Mouse (Mus musculus) heart, embryonic 15.5 days (tissue): ENCODE results near the gene Mark2. TPM values are rescaled to one million over a fixed set of nuclear protein-coding genes. Genes with fewer than 3 reads are reported as not detected.

ENCODE experiments used
- ATAC-seq: fragments of 200-750 bp; cut with Nextera tagmentation; replicated peaks from 2 replicates; pipeline ENCODE4 v1.8.0; 2017; ENCODE audit warnings: low read depth, moderate TSS enrichment; ENCODE audit not compliant: insufficient number of reproducible peaks, insufficient read depth, low FRiP score
- H3K27ac ChIP-seq: fragments of 300-500 bp; sonication (generic); 2 replicates; pipeline ENCODE4 v1.5.1; 2015; ENCODE audit warnings: mild to moderate bottlenecking, inconsistent platforms
- H3K27me3 ChIP-seq: fragments of 300-500 bp; sonication (generic); 2 replicates; pipeline ENCODE4 v1.6.1; 2015; ENCODE audit warnings: inconsistent platforms
- H3K36me3 ChIP-seq: fragments of 300-500 bp; sonication (generic); 2 replicates; pipeline ENCODE4 v1.6.1; 2015; ENCODE audit warnings: mild to moderate bottlenecking, inconsistent platforms
- H3K4me1 ChIP-seq: fragments of 300-500 bp; sonication (generic); replicated peaks from 2 replicates; pipeline ENCODE4 v1.6.1; 2015; ENCODE audit warnings: inconsistent platforms
- H3K4me2 ChIP-seq: fragments of 300-500 bp; sonication (generic); 2 replicates; pipeline ENCODE4 v1.6.1; 2015; ENCODE audit warnings: inconsistent platforms, mild to moderate bottlenecking, moderate library complexity
- H3K4me3 ChIP-seq: fragments of 300-500 bp; sonication (generic); 2 replicates; pipeline ENCODE4 v1.5.1; 2015; ENCODE audit warnings: mild to moderate bottlenecking, inconsistent platforms
- H3K9ac ChIP-seq: fragments of 300-500 bp; sonication (generic); 2 replicates; pipeline ENCODE4 v1.6.1; 2015; ENCODE audit warnings: mild to moderate bottlenecking, inconsistent platforms
- H3K9me3 ChIP-seq: fragments of 300-500 bp; sonication (generic); replicated peaks from 2 replicates; pipeline ENCODE4 v1.6.1; 2016; ENCODE audit warnings: inconsistent platforms
- WGBS: fragments of 180-500 bp; shearing (Covaris S2); methylation state at CpG from one replicate; pipeline ENCODE4 v1.1.7; 2015; ENCODE audit warnings: mixed read lengths; 5-methylcytosine and 5-hydroxymethylcytosine counted together
- polyA plus RNA-seq: library from polyadenylated mRNA; unstranded; fragments of >200 nt; fragmentation: Nextera tagmentation; extraction: Ambion mirVana; gene quantifications from 2 replicates; pipeline ENCODE4 v1.2.1, GENCODE M21; 2015

The Mark2 gene
- polyA plus RNA-seq, 1 experiment from 2014 or later, result 26.4 TPM

DNA sequence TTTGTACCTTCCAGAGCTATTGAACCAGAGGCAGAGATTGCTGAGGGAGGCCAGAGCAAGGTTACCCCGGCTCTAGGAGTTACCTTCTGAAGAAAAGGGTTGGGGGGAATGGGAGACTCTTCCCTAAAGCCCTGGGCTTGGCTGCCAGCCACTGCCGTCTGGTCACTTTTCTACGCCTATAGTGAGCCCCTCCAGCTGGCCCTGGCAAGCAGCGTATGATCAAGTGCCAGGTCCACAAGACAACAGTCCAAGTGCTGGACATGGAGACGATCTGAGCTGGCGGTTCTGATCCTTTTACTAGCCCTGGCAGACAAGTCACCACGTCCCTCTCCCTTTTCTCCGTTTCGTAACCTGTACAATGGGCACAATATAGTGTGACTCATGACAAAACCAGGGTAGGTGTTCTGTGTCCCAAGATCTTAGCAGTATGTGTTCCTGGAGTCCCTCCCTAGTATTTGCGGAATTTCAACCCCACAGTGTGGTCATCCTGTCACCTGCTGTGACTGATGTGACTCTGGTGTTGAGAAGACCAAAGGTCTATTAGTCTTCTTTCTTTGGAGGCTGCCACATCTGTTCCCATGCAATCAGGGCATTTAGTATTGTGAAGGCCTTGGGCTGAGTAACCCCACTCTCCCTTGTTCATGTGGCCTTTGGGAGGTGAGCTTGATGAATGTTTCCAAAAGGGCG is 11.3 kb upstream of the Mark2 start:
- H3K36me3 ChIP-seq, result peaks cover 4% of the 10 kb centered on the region; the same call in 1 of the 2 replicates
- H3K27ac ChIP-seq, result no peak overlapping the region
- H3K27me3 ChIP-seq, result no peaks in the 10 kb centered on the region
- H3K4me3 ChIP-seq, result no peak overlapping the region
- H3K9me3 ChIP-seq, result no peaks in the 10 kb centered on the region
- no peak overlapping the region for H3K9ac ChIP-seq
- 72% methylated on average over 11 of the region's 11 CpGs for WGBS
- H3K4me2 ChIP-seq, result no peak overlapping the region
- no peaks in the 10 kb centered on the region for H3K4me1 ChIP-seq
- no peak for ATAC-seq

DNA sequence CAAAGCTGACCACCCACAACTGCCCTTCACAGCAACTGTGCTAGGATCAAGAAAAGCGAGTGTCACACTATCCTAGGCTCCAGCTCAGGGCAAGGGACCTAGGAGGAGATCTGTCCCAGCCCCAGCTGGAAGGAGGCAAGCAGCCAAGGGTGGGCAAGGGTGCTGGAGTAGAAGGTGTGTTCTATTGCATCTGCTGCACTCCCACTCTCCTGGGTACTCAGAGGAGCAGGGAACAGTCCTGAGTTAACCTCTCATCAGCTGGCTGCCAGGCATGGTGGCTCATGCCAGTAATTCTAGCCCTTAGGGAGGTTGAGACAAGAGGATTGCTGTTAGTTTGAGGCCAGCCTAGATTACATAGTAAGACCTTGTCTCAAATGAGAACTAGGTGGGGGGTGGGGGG is 8.3 kb upstream of the Mark2 start:
- Histone ChIP-seq H3K36me3 (no peaks in the 10 kb centered on the region), H3K4me3 (no peak overlapping the region), H3K4me2 (no peak overlapping the region), H3K4me1 (no peaks in the 10 kb centered on the region), H3K9me3 (no peaks in the 10 kb centered on the region), H3K9ac (no peak overlapping the region), H3K27me3 (no peaks in the 10 kb centered on the region), H3K27ac (no peak overlapping the region)
- ATAC-seq, result no peak
- 70% methylated on average over 1 of the region's 1 CpGs for WGBS

DNA sequence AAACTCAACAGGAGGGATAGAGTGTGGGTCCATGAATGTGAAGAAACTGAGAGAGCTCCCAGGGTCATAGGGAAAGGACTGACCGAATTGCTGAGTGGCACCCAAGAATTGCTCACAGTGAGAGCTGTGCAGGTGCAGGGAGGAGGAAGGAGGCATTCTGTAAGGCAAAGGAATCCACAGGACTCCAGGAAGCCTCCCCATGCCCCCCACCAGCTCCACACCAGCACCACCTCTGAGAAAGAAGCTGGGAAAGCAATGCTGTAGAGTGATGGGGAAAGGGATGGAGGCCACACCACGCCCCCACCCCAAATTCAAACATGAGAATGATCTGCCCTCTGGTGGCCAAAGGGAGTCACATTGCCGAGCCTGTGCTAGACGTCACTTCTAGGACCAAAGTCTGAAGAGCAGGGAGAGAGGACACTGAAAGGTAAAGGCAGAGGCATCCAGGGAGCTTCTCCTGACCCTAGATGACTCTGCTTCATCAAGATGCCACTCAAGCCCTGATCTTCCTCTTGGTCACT is 3.6 kb upstream of the Mark2 start:
- H3K9ac ChIP-seq, result no peak overlapping the region
- ATAC-seq, result no peak
- peaks cover 7% of the 10 kb centered on the region for H3K4me1 ChIP-seq
- WGBS, result 18% methylated on average over 4 of the region's 4 CpGs
- H3K9me3 ChIP-seq, result no peaks in the 10 kb centered on the region
- no peak overlapping the region for H3K4me3 ChIP-seq
- no peak overlapping the region for H3K4me2 ChIP-seq
- H3K27ac ChIP-seq, result no peak overlapping the region
- H3K36me3 ChIP-seq, result no peaks in the 10 kb centered on the region
- no peaks in the 10 kb centered on the region for H3K27me3 ChIP-seq

DNA sequence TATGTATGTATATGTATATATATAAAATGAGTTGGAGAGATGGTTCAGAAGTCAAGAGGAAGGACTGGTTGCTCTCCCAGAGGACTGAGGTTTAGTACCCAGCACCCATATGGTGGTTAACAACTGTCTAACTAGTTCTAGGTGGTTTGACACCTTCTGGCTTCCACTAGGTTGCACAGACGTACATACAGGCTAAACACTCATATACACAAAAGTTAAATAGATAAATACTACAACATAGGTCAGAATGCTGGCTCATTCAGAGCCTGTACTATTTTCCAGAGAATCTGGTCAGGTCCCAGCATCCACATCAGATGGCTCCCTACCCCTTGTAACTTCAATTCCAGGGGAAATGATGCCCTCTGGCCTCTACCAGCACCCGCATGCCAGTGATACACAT is 986 bp upstream of the Mark2 start:
- WGBS, result 65% methylated on average over 2 of the region's 2 CpGs
- H3K9ac ChIP-seq, result no peak overlapping the region
- no peaks in the 10 kb centered on the region for H3K9me3 ChIP-seq
- no peaks in the 10 kb centered on the region for H3K27me3 ChIP-seq
- no peak overlapping the region for H3K4me2 ChIP-seq
- no peaks in the 10 kb centered on the region for H3K36me3 ChIP-seq
- ATAC-seq, result no peak
- H3K4me1 ChIP-seq, result peaks cover 33% of the 10 kb centered on the region
- H3K4me3 ChIP-seq, result no peak overlapping the region
- no peak overlapping the region for H3K27ac ChIP-seq

DNA sequence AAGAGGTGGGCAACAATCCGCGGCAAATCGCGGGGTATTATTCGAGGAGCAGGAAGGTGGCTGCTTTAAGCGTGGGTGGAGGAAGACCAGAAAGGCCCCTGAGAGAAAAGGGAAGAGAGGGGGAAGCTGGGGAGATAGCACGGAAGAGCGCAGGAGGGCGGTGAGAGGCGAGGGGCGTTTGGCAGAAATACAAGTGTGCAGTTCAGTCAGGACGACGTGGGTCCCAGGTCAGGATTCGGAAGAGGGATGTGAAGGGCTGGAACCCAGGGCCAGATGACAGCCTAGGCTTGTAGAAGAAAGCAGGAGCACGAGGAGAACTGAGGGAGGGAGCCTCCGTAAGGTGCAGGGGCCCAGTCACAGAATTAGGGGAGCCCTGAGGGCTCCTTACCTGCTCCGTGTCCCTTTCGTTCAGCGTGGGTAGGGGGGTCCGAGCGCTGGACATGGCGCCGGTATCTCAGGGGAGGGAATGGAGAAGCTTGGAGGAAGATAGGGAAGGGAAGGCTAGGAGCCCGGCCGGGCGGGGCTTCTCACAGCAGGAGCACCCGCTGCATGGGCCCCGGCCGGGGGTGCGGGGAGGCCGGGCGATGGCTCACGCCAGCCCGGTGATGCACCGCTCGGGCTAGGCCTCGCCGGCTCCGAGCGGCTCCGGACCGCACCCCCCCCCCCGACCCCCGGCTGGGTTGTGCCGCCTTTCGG is 732 bp downstream of the Mark2 start:
- ATAC-seq, result peak; percentile 71
- under 1% methylated on average over 42 of the region's 46 CpGs for WGBS

DNA sequence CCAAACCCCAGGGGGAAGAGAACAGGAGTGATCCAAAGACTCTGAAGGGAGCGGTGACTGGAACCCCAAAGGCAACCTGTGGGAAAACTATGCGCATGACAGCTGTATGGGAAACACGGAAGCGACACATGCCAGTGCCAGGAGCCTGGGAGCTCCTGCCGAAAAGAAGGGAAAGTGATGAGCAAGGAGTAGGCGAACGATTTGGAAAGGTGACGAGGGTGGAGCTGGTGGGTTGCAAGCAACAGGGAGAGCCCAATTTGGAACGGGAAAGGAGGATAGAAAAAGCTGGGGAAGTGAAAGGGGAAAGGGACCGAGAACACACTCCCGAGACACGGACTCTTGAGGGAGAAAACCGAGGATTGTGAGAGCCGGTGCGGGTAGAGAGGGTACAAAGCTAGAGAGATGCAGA is 1.3 kb downstream of the Mark2 start:
- Histone ChIP-seq H3K27me3 (no peaks in the 10 kb centered on the region), H3K4me1 (peaks cover 54% of the 10 kb centered on the region), H3K27ac (peak overlapping the region; percentile 89), H3K9ac (peak overlapping the region; percentile 98), H3K4me3 (peak overlapping the region; percentile 95), H3K9me3 (no peaks in the 10 kb centered on the region), H3K36me3 (no peaks in the 10 kb centered on the region), H3K4me2 (peak overlapping the region; percentile 90)
- 2% methylated on average over 15 of the region's 15 CpGs for WGBS
- ATAC-seq, result no peak

More for the DNA sequence above, 732 bp downstream of the Mark2 start:
- peak overlapping the region; percentile 95 for H3K4me3 ChIP-seq
- peaks cover 50% of the 10 kb centered on the region for H3K4me1 ChIP-seq
- peak overlapping the region; percentile 98 for H3K9ac ChIP-seq
- H3K36me3 ChIP-seq, result no peaks in the 10 kb centered on the region
- H3K27me3 ChIP-seq, result no peaks in the 10 kb centered on the region
- H3K27ac ChIP-seq, result peak overlapping the region; percentile 89
- H3K9me3 ChIP-seq, result no peaks in the 10 kb centered on the region
- H3K4me2 ChIP-seq, result peak overlapping the region; percentile 90

DNA sequence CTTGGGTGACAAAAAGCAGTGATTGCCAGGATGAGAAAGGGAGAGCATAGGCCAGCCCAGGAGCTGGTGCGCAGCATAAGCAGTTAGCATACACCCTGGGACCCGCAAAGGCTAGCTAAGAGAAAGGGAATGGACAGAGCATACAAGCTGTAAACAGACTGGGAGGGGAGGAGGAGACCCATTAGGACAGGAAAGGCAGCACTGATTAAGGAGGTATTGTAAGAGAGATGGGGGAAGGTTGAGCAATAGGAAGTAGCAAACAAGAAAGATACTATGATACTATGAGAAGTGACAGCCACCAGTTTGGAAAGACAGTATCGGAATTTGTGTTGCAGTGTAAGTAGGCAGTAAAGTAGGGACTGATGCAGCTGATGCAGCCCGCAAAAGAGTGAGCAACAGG is 1.8 kb downstream of the Mark2 start:
- H3K4me3 ChIP-seq, result peak overlapping the region; percentile 95
- 43% methylated on average over 4 of the region's 4 CpGs for WGBS
- H3K4me1 ChIP-seq, result peaks cover 54% of the 10 kb centered on the region
- H3K4me2 ChIP-seq, result peak overlapping the region; percentile 90
- no peaks in the 10 kb centered on the region for H3K36me3 ChIP-seq
- H3K27ac ChIP-seq, result 0 out of 2 replicates have a peak overlapping the region, but pooled peaks have one; percentile 89
- ATAC-seq, result no peak
- peak overlapping the region; percentile 98 for H3K9ac ChIP-seq
- no peaks in the 10 kb centered on the region for H3K9me3 ChIP-seq
- no peaks in the 10 kb centered on the region for H3K27me3 ChIP-seq

DNA sequence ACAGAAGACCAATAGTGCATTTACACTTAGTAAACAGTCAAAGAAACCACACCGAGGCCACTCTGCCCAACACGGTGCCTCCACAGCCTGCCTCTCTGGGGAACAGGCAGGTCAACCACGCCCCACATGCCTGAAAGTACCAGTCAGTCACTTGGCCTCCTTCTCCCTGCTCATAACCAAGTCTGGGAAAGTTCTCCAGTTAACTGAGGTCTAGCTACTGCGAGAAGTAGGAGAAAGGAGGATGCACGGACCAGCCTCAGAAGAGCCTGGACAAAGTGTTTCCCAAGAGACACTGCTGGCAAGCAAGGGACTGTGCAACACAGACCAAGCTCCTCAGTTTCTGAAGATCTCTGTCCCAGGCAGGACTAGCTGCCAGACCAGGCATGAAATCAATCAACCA is 2.6 kb downstream of the Mark2 start:
- Histone ChIP-seq H3K36me3 (no peaks in the 10 kb centered on the region), H3K27me3 (no peaks in the 10 kb centered on the region), H3K4me2 (peak overlapping the region; percentile 90), H3K9me3 (no peaks in the 10 kb centered on the region), H3K27ac (peak overlapping the region; percentile 35; the same call in 1 of the 2 replicates), H3K9ac (peak overlapping the region; percentile 40), H3K4me1 (peaks cover 56% of the 10 kb centered on the region), H3K4me3 (peak overlapping the region; percentile 95)
- ATAC-seq, result no peak
- WGBS, result 25% methylated on average over 5 of the region's 5 CpGs

DNA sequence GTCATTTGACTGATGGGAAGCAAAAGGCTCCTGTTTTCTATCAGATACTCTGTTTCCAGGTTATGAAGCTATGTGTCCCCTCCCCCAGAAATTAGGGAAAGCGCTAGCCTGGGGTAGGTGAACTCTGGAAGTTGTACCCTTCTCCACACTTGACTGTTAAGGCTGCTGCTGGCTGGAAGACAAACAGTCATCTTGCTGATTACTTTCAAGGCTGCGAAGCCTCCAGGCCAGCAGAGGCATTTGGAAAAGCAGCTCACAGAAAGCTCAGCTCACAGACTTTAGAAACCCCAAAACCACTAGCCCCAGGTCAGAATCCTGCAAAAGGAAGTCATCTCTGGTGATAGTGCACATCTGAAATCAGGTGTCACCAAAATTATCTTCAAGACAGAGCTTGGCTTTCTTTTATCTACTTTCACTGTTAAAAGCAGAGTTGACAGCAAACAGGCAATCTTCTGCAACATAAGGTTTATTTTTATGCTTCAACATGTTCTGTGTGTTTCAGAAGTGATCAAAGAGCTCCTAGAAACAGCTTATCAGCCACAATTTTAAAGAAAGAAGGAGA is 3.8 kb downstream of the Mark2 start:
- H3K4me1 ChIP-seq, result peaks cover 56% of the 10 kb centered on the region
- no peak overlapping the region for H3K4me3 ChIP-seq
- ATAC-seq, result no peak
- WGBS, result 31% methylated on average over 2 of the region's 2 CpGs
- 0 out of 2 replicates have a peak overlapping the region, but pooled peaks have one; percentile 6 for H3K4me2 ChIP-seq
- H3K36me3 ChIP-seq, result no peaks in the 10 kb centered on the region
- no peaks in the 10 kb centered on the region for H3K9me3 ChIP-seq
- no peaks in the 10 kb centered on the region for H3K27me3 ChIP-seq
- H3K27ac ChIP-seq, result no peak overlapping the region
- H3K9ac ChIP-seq, result no peak overlapping the region

DNA sequence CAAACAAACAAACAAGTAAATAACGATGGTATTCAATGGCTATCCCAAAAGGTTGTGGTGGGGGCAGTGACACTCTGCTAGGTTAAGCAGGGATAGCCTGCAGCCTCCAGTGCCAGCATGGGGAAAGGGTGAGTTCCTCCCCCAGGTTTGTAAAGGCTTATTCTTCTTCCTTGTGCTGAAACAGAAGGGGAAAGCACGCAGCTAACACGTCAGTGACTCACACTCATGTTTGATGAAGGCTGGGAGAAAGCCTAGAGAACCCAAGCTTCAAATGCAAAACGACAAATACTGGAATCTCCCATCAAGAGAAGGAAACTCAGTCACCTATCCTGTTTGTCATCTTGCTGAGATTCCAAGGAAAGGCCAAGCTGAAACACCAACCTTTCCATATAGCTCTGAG is 6.0 kb downstream of the Mark2 start:
- H3K4me3 ChIP-seq, result no peak overlapping the region
- no peaks in the 10 kb centered on the region for H3K27me3 ChIP-seq
- no peak for ATAC-seq
- WGBS, result 85% methylated on average over 4 of the region's 4 CpGs
- no peak overlapping the region for H3K27ac ChIP-seq
- H3K4me1 ChIP-seq, result peaks cover 53% of the 10 kb centered on the region
- H3K36me3 ChIP-seq, result 0 out of 2 replicates have a peak, but pooled peaks cover 5% of the 10 kb centered on the region
- H3K9ac ChIP-seq, result no peak overlapping the region
- no peak overlapping the region for H3K4me2 ChIP-seq
- H3K9me3 ChIP-seq, result no peaks in the 10 kb centered on the region

DNA sequence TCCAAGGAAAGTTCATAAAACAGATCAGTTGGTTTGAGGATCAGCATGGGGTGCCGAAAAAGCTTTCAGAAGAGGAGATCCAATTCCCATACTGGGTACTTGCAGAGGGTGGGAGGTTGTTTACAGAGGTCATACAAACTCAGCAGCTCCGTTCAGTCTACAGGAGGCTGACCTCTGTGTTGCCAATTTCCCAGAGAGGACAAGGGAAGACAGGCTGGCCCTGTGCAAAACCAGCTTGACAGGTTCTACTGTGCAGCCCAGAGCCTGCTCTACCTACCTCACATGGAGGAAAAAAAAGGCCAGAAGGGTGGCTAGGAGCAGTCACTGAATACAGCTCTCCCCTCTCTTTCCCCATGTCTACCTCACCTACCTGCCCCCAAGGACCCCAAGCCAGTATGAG is 7.6 kb downstream of the Mark2 start:
- ATAC-seq, result no peak
- Histone ChIP-seq H3K27me3 (no peaks in the 10 kb centered on the region), H3K4me1 (peaks cover 37% of the 10 kb centered on the region), H3K36me3 (peaks cover 13% of the 10 kb centered on the region), H3K9ac (no peak overlapping the region), H3K4me3 (no peak overlapping the region), H3K27ac (no peak overlapping the region), H3K4me2 (no peak overlapping the region), H3K9me3 (no peaks in the 10 kb centered on the region)
- WGBS, result 75% methylated on average over 2 of the region's 2 CpGs
